Mouse (Mus musculus) v-Abl transformed pro-B cells (cell line): ENCODE results near the gene Igf1r.

Experiments used
- in situ Hi-C, 2 experiments: fragments of 400-800 bp; cut with MboI; formaldehyde crosslinking; loops; one replicate each; pipeline ENCODE4 v1.15.1; 2025; ENCODE audit not compliant: unreplicated experiment in 2 of 2

The Igf1r gene

GRCm38 (mm10) chr7:68211883-68212282 is 259.3 kb downstream of the Igf1r start:
- in situ Hi-C loops, result no loop called here

GRCm38 (mm10) chr7:68213842-68214241 is 261.2 kb downstream of the Igf1r start:
- in situ Hi-C loops, result no loop called here

- in situ Hi-C loops, result no loop called here
These were observed 263.0 kb downstream of the Igf1r start for GRCm38 (mm10) chr7:68215522-68216070.

GRCm38 (mm10) chr7:68218879-68219278 is 266.3 kb downstream of the Igf1r start:
- in situ Hi-C loops, result no loop called here

- in situ Hi-C loops, result no loop called here
These were observed 269.1 kb downstream of the Igf1r start for GRCm38 (mm10) chr7:68221677-68222230.

GRCm38 (mm10) chr7:68223356-68223808 is 270.8 kb downstream of the Igf1r start:
- in situ Hi-C loops, result no loop called here

GRCm38 (mm10) chr7:68224006-68224405 is 271.4 kb downstream of the Igf1r start:
- in situ Hi-C loops, result no loop called here

- in situ Hi-C loops, result no loop called here
These were observed 272.9 kb downstream of the Igf1r start for GRCm38 (mm10) chr7:68225427-68226054.

- in situ Hi-C loops, result no loop called here
These were observed 274.4 kb downstream of the Igf1r start for GRCm38 (mm10) chr7:68227021-68227420.

- in situ Hi-C loops, result no loop called here
These were observed 275.0 kb downstream of the Igf1r start for GRCm38 (mm10) chr7:68227621-68228020.

GRCm38 (mm10) chr7:68228491-68228890 is 275.9 kb downstream of the Igf1r start:
- in situ Hi-C loops, result no loop called here

- in situ Hi-C loops, result no loop called here
These were observed 278.2 kb downstream of the Igf1r start for GRCm38 (mm10) chr7:68230831-68231230.

GRCm38 (mm10) chr7:68232521-68232920 is 279.9 kb downstream of the Igf1r start:
- in situ Hi-C loops, result no loop called here

GRCm38 (mm10) chr7:68233619-68234223 is 281.1 kb downstream of the Igf1r start:
- in situ Hi-C loops, result no loop called here

GRCm38 (mm10) chr7:68236817-68237216 is 284.2 kb downstream of the Igf1r start:
- in situ Hi-C loops, result no loop called here

- in situ Hi-C loops, result no loop called here
These were observed 286.7 kb downstream of the Igf1r start for GRCm38 (mm10) chr7:68239220-68239827.

- in situ Hi-C loops, result no loop called here
These were observed 288.6 kb downstream of the Igf1r start for GRCm38 (mm10) chr7:68241205-68241604.

- in situ Hi-C loops, result no loop called here
These were observed 293.1 kb downstream of the Igf1r start for GRCm38 (mm10) chr7:68245681-68246080.

- in situ Hi-C loops, result no loop called here
These were observed 293.6 kb downstream of the Igf1r start for GRCm38 (mm10) chr7:68246249-68246648.

- in situ Hi-C loops, result no loop called here
These were observed 297.8 kb downstream of the Igf1r start for GRCm38 (mm10) chr7:68250411-68250810.

GRCm38 (mm10) chr7:68250902-68251301 is 298.3 kb downstream of the Igf1r start:
- in situ Hi-C loops, result no loop called here
